Mouse (Mus musculus): Measurements from ENCODE around the gene Rnf215. TPM values are rescaled to one million over a fixed set of nuclear protein-coding genes. Genes with fewer than 3 reads are reported as not detected.
A peak's percentile ranks its signal among the peaks of the same experiment; 100 is the strongest.

Gene Rnf215
- total and polyA plus RNA-seq, 2 experiments from 2014 or later = 45.4 to 90.1 TPM

- ATAC-seq (peak; percentile 71), DNase-seq (peak; percentile 58)
- 79% methylated on average over 21 of the region's 21 CpGs for WGBS
- Histone ChIP-seq H3K27me3 (ENCODE audit: insufficient read depth, low read length) (no peaks in the 10 kb centered on the region), H3K36me3 (ENCODE audit: insufficient read depth) (peaks cover 58% of the 10 kb centered on the region), H3K4me3 (ENCODE audit: low read depth, low read length) (no peak overlapping the region), H3K9ac (no peak overlapping the region), H3K9me3 (ENCODE audit: low read length) (no peaks in the 10 kb centered on the region), H3K4me1 (ENCODE audit: insufficient read depth) (no peaks in the 10 kb centered on the region), H3K4me2 (ENCODE audit: low read depth) (no peak overlapping the region), H3K27ac (ENCODE audit: low read depth, low read length) (peak overlapping the region; percentile 5; the same call in 1 of the 2 replicates)
- TF ChIP-seq CTCF (IDR thresholded peaks at IDR 0.05; ENCODE audit: low read depth) = no peak
Measured at GRCm38 (mm10) chr11:4143281-4144062, 8.5 kb downstream of the Rnf215 start.

- H3K27me3 ChIP-seq (ENCODE audit: insufficient read depth, low read length) = no peaks in the 10 kb centered on the region
- H3K27ac ChIP-seq (ENCODE audit: low read depth, low read length) = no peak overlapping the region
- DNase-seq = no peak
- H3K4me3 ChIP-seq (ENCODE audit: low read depth, low read length) = no peak overlapping the region
- no peaks in the 10 kb centered on the region for H3K4me1 ChIP-seq (ENCODE audit: insufficient read depth)
- H3K9me3 ChIP-seq (ENCODE audit: low read length) = no peaks in the 10 kb centered on the region
- WGBS = 76% methylated on average over 6 of the region's 6 CpGs
- H3K4me2 ChIP-seq (ENCODE audit: low read depth) = no peak overlapping the region
- TF ChIP-seq CTCF (IDR thresholded peaks at IDR 0.05; ENCODE audit: low read depth) = no peak
- H3K36me3 ChIP-seq (ENCODE audit: insufficient read depth) = peaks cover 38% of the 10 kb centered on the region
- no peak overlapping the region for H3K9ac ChIP-seq
- no peak for ATAC-seq
Measured at GRCm38 (mm10) chr11:4146381-4146780, 11.4 kb downstream of the Rnf215 start.

- peaks cover 31% of the 10 kb centered on the region for H3K36me3 ChIP-seq (ENCODE audit: insufficient read depth)
- H3K4me1 ChIP-seq (ENCODE audit: insufficient read depth) = no peaks in the 10 kb centered on the region
- no peak overlapping the region for H3K4me3 ChIP-seq (ENCODE audit: low read depth, low read length)
- H3K27ac ChIP-seq (ENCODE audit: low read depth, low read length) = no peak overlapping the region
- DNase-seq = no peak
- 87% methylated on average over 10 of the region's 10 CpGs for WGBS
- no peak overlapping the region for H3K9ac ChIP-seq
- ATAC-seq = no peak
- H3K4me2 ChIP-seq (ENCODE audit: low read depth) = no peak overlapping the region
- TF ChIP-seq CTCF (IDR thresholded peaks at IDR 0.05; ENCODE audit: low read depth) = no peak
- no peaks in the 10 kb centered on the region for H3K27me3 ChIP-seq (ENCODE audit: insufficient read depth, low read length)
- no peaks in the 10 kb centered on the region for H3K9me3 ChIP-seq (ENCODE audit: low read length)
Measured at GRCm38 (mm10) chr11:4147098-4147497, 12.1 kb downstream of the Rnf215 start.

- H3K4me3 ChIP-seq (ENCODE audit: low read depth, low read length) = no peak overlapping the region
Measured at GRCm38 (mm10) chr11:4148120-4148519, 13.1 kb downstream of the Rnf215 start.

GRCm38 (mm10) chr11:4148536-4149156 is 13.6 kb downstream of the Rnf215 start:
- no peak overlapping the region for H3K9ac ChIP-seq
- WGBS = 80% methylated on average over 9 of the region's 9 CpGs
- H3K4me1 ChIP-seq (ENCODE audit: insufficient read depth) = no peaks in the 10 kb centered on the region
- no peaks in the 10 kb centered on the region for H3K9me3 ChIP-seq (ENCODE audit: low read length)
- no peak overlapping the region for H3K27ac ChIP-seq (ENCODE audit: low read depth, low read length)
- TF ChIP-seq CTCF (IDR thresholded peaks at IDR 0.05; ENCODE audit: low read depth) = no peak
- ATAC-seq (no peak), DNase-seq (no peak)
- H3K36me3 ChIP-seq (ENCODE audit: insufficient read depth) = peaks cover 16% of the 10 kb centered on the region
- no peak overlapping the region for H3K4me2 ChIP-seq (ENCODE audit: low read depth)
- no peak overlapping the region for H3K4me3 ChIP-seq (ENCODE audit: low read depth, low read length)
- H3K27me3 ChIP-seq (ENCODE audit: insufficient read depth, low read length) = no peaks in the 10 kb centered on the region

More at GRCm38 (mm10) chr11:4148120-4148519, 13.1 kb downstream of the Rnf215 start:
- WGBS = 94% methylated on average over 5 of the region's 5 CpGs
- H3K4me1 ChIP-seq (ENCODE audit: insufficient read depth) = no peaks in the 10 kb centered on the region
- ATAC-seq (no peak), DNase-seq (no peak)
- no peak overlapping the region for H3K9ac ChIP-seq
- H3K9me3 ChIP-seq (ENCODE audit: low read length) = no peaks in the 10 kb centered on the region
- peaks cover 21% of the 10 kb centered on the region for H3K36me3 ChIP-seq (ENCODE audit: insufficient read depth)
- no peak overlapping the region for H3K27ac ChIP-seq (ENCODE audit: low read depth, low read length)
- no peaks in the 10 kb centered on the region for H3K27me3 ChIP-seq (ENCODE audit: insufficient read depth, low read length)
- TF ChIP-seq CTCF (IDR thresholded peaks at IDR 0.05; ENCODE audit: low read depth) = no peak
- no peak overlapping the region for H3K4me2 ChIP-seq (ENCODE audit: low read depth)

GRCm38 (mm10) chr11:4149886-4150285 is 14.9 kb downstream of the Rnf215 start:
- DNase-seq = no peak

GRCm38 (mm10) chr11:4153694-4154093 is 18.7 kb downstream of the Rnf215 start:
- no peak for DNase-seq
- Histone ChIP-seq H3K36me3 (ENCODE audit: insufficient read depth) (no peaks in the 10 kb centered on the region), H3K9ac (no peak overlapping the region), H3K9me3 (ENCODE audit: low read length) (no peaks in the 10 kb centered on the region), H3K27ac (ENCODE audit: low read depth, low read length) (no peak overlapping the region), H3K4me1 (ENCODE audit: insufficient read depth) (no peaks in the 10 kb centered on the region), H3K4me3 (ENCODE audit: low read depth, low read length) (no peak overlapping the region), H3K4me2 (ENCODE audit: low read depth) (no peak overlapping the region), H3K27me3 (ENCODE audit: insufficient read depth, low read length) (no peaks in the 10 kb centered on the region)
- no peak for TF ChIP-seq CTCF (IDR thresholded peaks at IDR 0.05; ENCODE audit: low read depth)
- no peak for ATAC-seq
- 96% methylated on average over 7 of the region's 7 CpGs for WGBS

More at GRCm38 (mm10) chr11:4149886-4150285, 14.9 kb downstream of the Rnf215 start:
- Histone ChIP-seq H3K27ac (ENCODE audit: low read depth, low read length) (no peak overlapping the region), H3K4me1 (ENCODE audit: insufficient read depth) (no peaks in the 10 kb centered on the region), H3K36me3 (ENCODE audit: insufficient read depth) (peaks cover 6% of the 10 kb centered on the region), H3K27me3 (ENCODE audit: insufficient read depth, low read length) (no peaks in the 10 kb centered on the region), H3K4me2 (ENCODE audit: low read depth) (no peak overlapping the region), H3K4me3 (ENCODE audit: low read depth, low read length) (no peak overlapping the region), H3K9me3 (ENCODE audit: low read length) (no peaks in the 10 kb centered on the region), H3K9ac (no peak overlapping the region)
- no peak for TF ChIP-seq CTCF (IDR thresholded peaks at IDR 0.05; ENCODE audit: low read depth)
- 90% methylated on average over 6 of the region's 6 CpGs for whole genome bisulfite sequencing
- no peak for ATAC-seq
